Mouse (Mus musculus) forebrain, embryonic 14.5 days (tissue): ENCODE data around the gene Ly6c2. TPM values are rescaled to one million over a fixed set of nuclear protein-coding genes. Genes with fewer than 3 reads are reported as not detected.
"Not testable (repeated sequence)": the region's sequence is repeated elsewhere in the genome, so short reads cannot be mapped to it uniquely, and the experiment has no call there.

Experiments used
- ATAC-seq: fragments of 200-750 bp; cut with Nextera tagmentation; 2 replicates; pipeline ENCODE4 v1.8.0; 2017; ENCODE audit warnings: mild to moderate bottlenecking, moderate library complexity
- DNase-seq: peaks from one replicate; pipeline ENCODE4 v3.0.0-alpha.2; 2015; ENCODE audit warnings: low spot score
- H3K27ac ChIP-seq: fragments of 300-500 bp; sonication (generic); 2 replicates; pipeline ENCODE4 v1.5.1; 2014; ENCODE audit warnings: low read depth, mild to moderate bottlenecking, control low read depth, low read length, moderate library complexity
- H3K27me3 ChIP-seq: fragments of 300-500 bp; sonication (generic); replicated peaks from 2 replicates; pipeline ENCODE4 v1.6.1; 2014; ENCODE audit warnings: low read length, control low read depth, mixed read lengths; ENCODE audit not compliant: control insufficient read depth, insufficient read depth
- H3K36me3 ChIP-seq: fragments of 300-500 bp; sonication (generic); 2 replicates; pipeline ENCODE4 v1.6.1; 2014; ENCODE audit warnings: low read length, control low read depth; ENCODE audit not compliant: control insufficient read depth, insufficient read depth
- H3K4me1 ChIP-seq: fragments of 300-500 bp; sonication (generic); 2 replicates; pipeline ENCODE4 v1.6.1; 2014; ENCODE audit warnings: antibody characterized with exemption, low read length, control low read depth; ENCODE audit not compliant: control insufficient read depth, insufficient read depth
- H3K4me2 ChIP-seq: fragments of 300-500 bp; sonication (generic); 2 replicates; pipeline ENCODE4 v1.6.1; 2014; ENCODE audit warnings: mild to moderate bottlenecking, control low read depth, low read length
- H3K4me3 ChIP-seq: fragments of 300-500 bp; sonication (generic); 2 replicates; pipeline ENCODE4 v1.5.1; 2014; ENCODE audit warnings: low read depth, low read length, control low read depth
- H3K9ac ChIP-seq: fragments of 300-500 bp; sonication (generic); 2 replicates; pipeline ENCODE4 v1.6.1; 2014; ENCODE audit warnings: mild to moderate bottlenecking, low read length, control low read depth, moderate library complexity
- H3K9me3 ChIP-seq: fragments of 300-500 bp; sonication (generic); replicated peaks from 2 replicates; pipeline ENCODE4 v1.6.1; 2016; ENCODE audit warnings: low read length, control low read depth, mixed read lengths; ENCODE audit not compliant: control insufficient read depth
- WGBS: fragments of 180-500 bp; shearing (Covaris S2); extraction: QIAGEN DNeasy Blood & Tissue Kit; methylation state at CpG from one replicate; pipeline ENCODE4 v1.1.7; 2014; 5-methylcytosine and 5-hydroxymethylcytosine counted together
- polyA plus RNA-seq: library from polyadenylated mRNA; unstranded; fragments of >200 nt; fragmentation: Nextera tagmentation; extraction: Ambion mirVana; gene quantifications from 2 replicates; pipeline ENCODE4 v1.2.1, GENCODE M21; 2014

The Ly6c2 gene
- 0.30 TPM in 2 replicates for polyA plus RNA-seq

- H3K4me2 ChIP-seq, ATAC-seq, H3K27me3 ChIP-seq, H3K9me3 ChIP-seq, H3K9ac ChIP-seq, DNase-seq, H3K4me1 ChIP-seq, H3K36me3 ChIP-seq, H3K27ac ChIP-seq, H3K4me3 ChIP-seq: not testable (repeated sequence)
- WGBS: 91% methylated on average over 1 of the region's 1 CpGs
These were observed at the start of gene Ly6c2 for GRCm38 (mm10) chr15:75111861-75112630. Ly6c2 (minus strand) TSS chr15:75111970.

- Histone ChIP-seq H3K27me3 (no peaks in the 10 kb centered on the region), H3K4me2 (no peak overlapping the region), H3K27ac (no peak overlapping the region), H3K4me1 (no peaks in the 10 kb centered on the region), H3K9ac (no peak overlapping the region), H3K9me3 (no peaks in the 10 kb centered on the region; the same call in 1 of the 2 replicates), H3K4me3 (no peak overlapping the region), H3K36me3 (no peaks in the 10 kb centered on the region)
- DNase-seq: no peak
- WGBS: 48% methylated on average over 1 of the region's 1 CpGs
- no peak for ATAC-seq
These were observed 45.9 kb upstream of the Ly6c2 start for GRCm38 (mm10) chr15:75157646-75158045.

GRCm38 (mm10) chr15:75154940-75155339 lies 43.2 kb upstream of the Ly6c2 start, which contains the start of gene Ly6g:
Ly6g (plus strand) TSS chr15:75155240.
- ATAC-seq: no peak
- WGBS: 90% methylated on average over 1 of the region's 1 CpGs

GRCm38 (mm10) chr15:75153087-75153486 lies 41.3 kb upstream of the Ly6c2 start:
- H3K4me1 ChIP-seq: no peaks in the 10 kb centered on the region
- no peaks in the 10 kb centered on the region for H3K27me3 ChIP-seq
- no peaks in the 10 kb centered on the region for H3K36me3 ChIP-seq
- H3K4me2 ChIP-seq: no peak overlapping the region
- no peak for ATAC-seq
- no peaks in the 10 kb centered on the region for H3K9me3 ChIP-seq
- H3K27ac ChIP-seq: no peak overlapping the region
- no peak overlapping the region for H3K9ac ChIP-seq
- no peak for DNase-seq
- no peak overlapping the region for H3K4me3 ChIP-seq

More at GRCm38 (mm10) chr15:75154940-75155339, 43.2 kb upstream of the Ly6c2 start, which contains the start of gene Ly6g:
- Histone ChIP-seq H3K9me3 (no peaks in the 10 kb centered on the region), H3K27ac (no peak within 1 kb of the TSS), H3K27me3 (no peaks in the 10 kb centered on the region), H3K36me3 (no peaks in the 10 kb centered on the region), H3K4me2 (no peak within 1 kb of the TSS), H3K9ac (no peak within 1 kb of the TSS), H3K4me1 (no peaks in the 10 kb centered on the region), H3K4me3 (no peak within 1 kb of the TSS)
- DNase-seq: no peak

GRCm38 (mm10) chr15:75143735-75144134 lies 32.0 kb upstream of the Ly6c2 start:
- Histone ChIP-seq H3K9me3 (no peaks in the 10 kb centered on the region), H3K4me1 (no peaks in the 10 kb centered on the region), H3K9ac (no peak overlapping the region), H3K4me3 (no peak overlapping the region), H3K27me3 (no peaks in the 10 kb centered on the region), H3K27ac (no peak overlapping the region), H3K36me3 (no peaks in the 10 kb centered on the region), H3K4me2 (no peak overlapping the region)
- DNase-seq: no peak
- 64% methylated on average over 3 of the region's 3 CpGs for whole genome bisulfite sequencing
- no peak for ATAC-seq

GRCm38 (mm10) chr15:75141812-75142360 lies 30.1 kb upstream of the Ly6c2 start:
- H3K4me1 ChIP-seq, H3K27ac ChIP-seq, H3K4me2 ChIP-seq, H3K4me3 ChIP-seq, H3K27me3 ChIP-seq, H3K9me3 ChIP-seq, H3K9ac ChIP-seq, ATAC-seq, H3K36me3 ChIP-seq: not testable (repeated sequence)
- WGBS: 52% methylated on average over 6 of the region's 6 CpGs
- DNase-seq: peak; percentile 5

- DNase-seq, H3K9ac ChIP-seq, ATAC-seq, H3K4me1 ChIP-seq, H3K4me2 ChIP-seq, H3K9me3 ChIP-seq, H3K36me3 ChIP-seq, H3K4me3 ChIP-seq, H3K27me3 ChIP-seq, H3K27ac ChIP-seq: not testable (repeated sequence)
- 68% methylated on average over 3 of the region's 3 CpGs for WGBS
These were observed 26.0 kb upstream of the Ly6c2 start for GRCm38 (mm10) chr15:75137739-75138138.

GRCm38 (mm10) chr15:75135090-75135783 lies 23.5 kb upstream of the Ly6c2 start:
- not testable (repeated sequence) for H3K36me3 ChIP-seq, H3K4me3 ChIP-seq, DNase-seq, H3K27ac ChIP-seq, H3K4me2 ChIP-seq, H3K27me3 ChIP-seq, ATAC-seq, H3K9ac ChIP-seq, H3K4me1 ChIP-seq, H3K9me3 ChIP-seq
- WGBS: 86% methylated on average over 1 of the region's 2 CpGs

- not testable (repeated sequence) for H3K36me3 ChIP-seq, H3K4me2 ChIP-seq, H3K4me1 ChIP-seq, H3K27ac ChIP-seq, DNase-seq, H3K9ac ChIP-seq, H3K27me3 ChIP-seq, H3K4me3 ChIP-seq, H3K9me3 ChIP-seq, ATAC-seq
- WGBS: 96% methylated on average over 2 of the region's 2 CpGs
These were observed 20.6 kb upstream of the Ly6c2 start for GRCm38 (mm10) chr15:75132346-75132745.
